Mouse (Mus musculus): Measurements from ENCODE around the gene Anks1b. TPM values are rescaled to one million over a fixed set of nuclear protein-coding genes. Genes with fewer than 3 reads are reported as not detected.

Anks1b gene
- total RNA-seq (2021): 100 to 1,000 TPM; 462 to 539 TPM
- long read RNA-seq, experiment 1, partial matches to known transcripts: 0 of 31 reads
- long read RNA-seq, experiment 1, other reads (novel, unspliced or antisense): 31 of 31 reads
- long read RNA-seq, experiment 2, partial matches to known transcripts: 0 of 68 reads
- long read RNA-seq, experiment 2, other reads (novel, unspliced or antisense): 68 of 68 reads

- peak; percentile 67 to 71 for DNase-seq (ENCODE audit: low spot score in 2 of 2)
These were observed at the start of gene Anks1b for GRCm38 (mm10) chr10:89873146-89873950. Anks1b (plus strand) TSS chr10:89873509.

- DNase-seq (ENCODE audit: low spot score in 2 of 2): peak; percentile 12 to 47
These were observed 49.4 kb upstream of the Anks1b start for GRCm38 (mm10) chr10:89823906-89824305.

GRCm38 (mm10) chr10:89826896-89827295 lies 46.4 kb upstream of the Anks1b start:
- peak; percentile 40 to 65 for DNase-seq (ENCODE audit: low spot score in 2 of 2)

DNA sequence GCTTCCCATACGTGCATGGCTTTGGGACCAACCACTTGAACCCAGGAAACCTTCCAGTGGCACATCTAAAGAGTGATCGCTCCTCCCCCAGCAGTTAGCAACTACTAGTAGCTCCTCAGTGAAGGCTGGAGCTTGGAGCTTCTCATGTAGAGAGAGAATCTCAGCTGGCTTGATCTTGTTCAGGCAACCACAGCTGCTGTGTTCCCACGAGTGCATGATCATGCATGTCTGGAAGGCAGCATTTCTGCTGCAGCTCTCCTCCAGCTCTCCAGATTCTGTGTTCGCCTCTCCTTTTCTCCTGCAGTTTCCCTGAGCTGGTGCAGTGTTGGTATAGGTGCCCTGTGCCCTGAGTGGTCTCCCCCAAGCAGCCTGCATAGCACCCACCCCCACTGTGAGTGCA lies 41.0 kb upstream of the Anks1b start:
- no peak for DNase-seq (ENCODE audit: low spot score in 2 of 2)

GRCm38 (mm10) chr10:89833166-89833565 lies 40.1 kb upstream of the Anks1b start:
- DNase-seq (ENCODE audit: low spot score in 2 of 2): no peak

GRCm38 (mm10) chr10:89837476-89837875 lies 35.8 kb upstream of the Anks1b start:
- no peak for DNase-seq (ENCODE audit: low spot score in 2 of 2)

DNA sequence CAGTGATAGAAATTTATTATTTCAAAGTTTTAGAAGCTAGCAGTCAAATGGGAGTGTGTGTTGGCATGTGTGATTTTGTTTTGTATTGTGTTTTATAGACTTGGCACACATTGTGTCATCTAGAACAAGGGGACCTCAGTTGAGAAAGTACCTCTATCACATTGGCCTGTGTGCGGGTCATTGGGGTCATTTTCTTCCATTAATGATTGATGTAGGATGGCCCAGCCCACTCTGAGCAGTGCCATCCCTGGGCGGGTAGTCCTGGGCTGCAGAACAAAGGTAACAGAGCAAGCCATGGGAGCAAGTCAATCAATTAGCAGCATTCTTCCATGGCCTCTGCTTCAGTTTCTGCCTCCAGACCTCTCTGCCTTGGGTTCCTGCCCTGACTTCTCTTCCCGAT lies 34.5 kb upstream of the Anks1b start:
- no peak for DNase-seq (ENCODE audit: low spot score in 2 of 2)

GRCm38 (mm10) chr10:89850951-89851350 lies 22.4 kb upstream of the Anks1b start:
- DNase-seq (ENCODE audit: low spot score in 2 of 2): no peak

DNA sequence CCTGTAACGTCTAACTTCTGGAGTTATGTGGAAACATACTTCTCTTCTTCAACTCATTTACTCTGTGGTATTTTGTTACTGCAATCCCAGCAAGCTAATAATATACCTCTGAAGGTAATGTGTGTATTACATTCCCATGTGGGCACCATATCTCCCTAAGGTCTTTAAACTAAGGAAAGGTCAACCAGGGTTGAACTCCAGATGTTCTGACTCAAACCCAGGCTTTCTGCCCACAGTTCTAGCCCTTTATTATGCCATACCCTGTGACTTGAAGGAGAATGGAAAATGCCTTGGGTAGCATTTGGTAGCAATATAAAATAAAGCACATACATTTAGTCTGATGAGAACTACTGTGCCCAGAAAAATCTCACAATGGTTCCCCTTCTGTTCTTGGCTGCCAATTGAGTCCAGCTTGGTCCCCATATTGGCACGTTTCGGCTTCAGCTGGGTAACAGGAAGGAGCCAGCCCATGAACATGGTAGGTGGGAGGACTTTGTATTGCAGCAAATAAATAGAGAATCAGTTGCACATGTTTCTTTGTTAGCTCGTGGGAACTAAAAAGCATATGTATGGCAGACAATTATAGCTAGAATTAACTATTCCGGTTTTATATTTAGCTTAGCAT lies 17.9 kb upstream of the Anks1b start:
- peak; percentile 67 to 90 for DNase-seq (ENCODE audit: low spot score in 2 of 2)

DNA sequence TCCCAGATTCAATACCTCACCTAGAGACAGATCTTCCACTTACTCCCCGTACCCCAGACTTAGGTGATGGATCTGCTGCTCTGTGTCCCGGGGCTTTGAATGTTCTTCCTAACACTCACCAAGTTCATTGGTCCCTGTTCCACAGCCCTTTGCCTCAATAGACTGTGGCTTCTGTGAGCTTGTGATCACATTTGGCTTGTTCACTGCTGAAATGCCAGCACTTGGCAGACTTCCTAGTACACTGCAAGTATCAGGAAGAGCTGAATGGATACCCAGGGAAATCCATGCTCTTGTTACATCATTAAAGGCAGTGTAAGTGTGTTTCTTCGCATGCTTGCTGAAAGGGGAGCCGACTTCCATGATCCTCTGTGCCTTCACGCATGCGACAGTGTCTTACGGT lies 17.0 kb upstream of the Anks1b start:
- DNase-seq (ENCODE audit: low spot score in 2 of 2): peak; percentile 47 to 80

DNA sequence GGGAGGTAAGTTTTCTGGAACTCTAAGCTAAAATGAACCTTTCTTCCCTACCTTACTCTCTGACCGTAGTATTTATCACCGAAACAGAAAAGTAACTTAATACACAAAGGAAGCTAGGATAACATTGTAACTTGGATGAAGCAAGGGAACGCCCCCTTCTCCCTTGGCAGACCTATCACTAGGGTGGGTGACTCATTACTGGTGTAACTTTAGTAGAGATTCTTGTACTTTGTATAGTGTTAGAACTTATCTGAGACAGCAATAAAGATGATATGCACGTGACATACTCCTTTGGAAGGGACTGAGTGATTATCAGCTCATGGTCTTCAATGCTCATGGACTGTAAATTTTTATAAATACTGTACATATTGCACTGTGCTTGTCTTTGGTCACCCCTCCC lies 5.1 kb upstream of the Anks1b start:
- no peak for DNase-seq (ENCODE audit: low spot score in 2 of 2)

DNA sequence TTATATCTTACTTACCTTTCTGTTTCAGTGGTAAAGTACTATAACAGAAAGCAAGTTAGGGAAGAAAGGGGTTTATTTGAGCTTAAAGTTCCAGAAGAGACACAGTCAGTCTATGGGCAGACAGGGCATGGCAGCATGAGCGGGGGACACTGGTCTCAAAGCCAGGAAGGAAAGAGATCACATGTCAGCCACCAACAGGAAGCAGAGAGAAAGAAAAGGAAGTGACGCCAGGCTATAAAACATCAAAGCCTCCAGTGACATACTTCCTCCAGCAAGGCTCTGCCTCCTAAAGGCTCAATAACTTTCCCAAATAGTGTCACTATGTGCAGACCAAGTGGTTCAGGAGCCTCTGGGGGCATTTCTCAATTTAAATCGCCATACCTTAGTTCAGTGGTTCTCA lies 4.5 kb upstream of the Anks1b start:
- no peak for DNase-seq (ENCODE audit: low spot score in 2 of 2)

DNA sequence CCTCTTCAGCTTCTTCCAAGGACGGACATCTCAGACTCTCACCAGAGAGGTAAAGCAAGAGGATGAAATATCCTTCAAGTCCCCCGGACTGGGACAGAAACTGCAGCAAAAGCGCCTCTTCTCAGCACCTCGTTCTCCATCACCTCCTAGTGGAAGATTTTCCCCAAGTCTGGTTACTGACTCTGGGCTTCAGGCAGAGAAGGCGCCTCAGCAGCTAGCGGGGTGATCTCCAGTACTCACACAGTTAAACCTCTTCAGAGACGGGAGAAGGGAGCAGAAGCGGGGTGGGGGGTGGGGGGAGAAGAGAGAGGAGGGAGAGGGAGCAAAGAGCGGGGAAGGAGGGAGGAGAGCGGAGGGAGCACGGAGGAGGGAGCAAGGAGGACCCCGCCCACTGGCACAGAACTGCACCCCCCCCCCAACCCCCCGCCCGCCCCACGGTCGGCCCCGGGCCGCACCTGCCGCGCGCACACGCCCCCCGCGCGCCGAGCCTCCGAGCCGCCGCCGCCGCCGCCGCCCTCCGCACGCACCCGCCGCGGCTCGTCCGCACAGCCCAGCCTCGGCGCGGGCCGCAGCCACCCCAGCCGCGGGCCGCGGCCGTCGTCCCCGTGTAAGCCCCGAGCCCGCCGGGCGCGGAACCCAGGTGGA lies 686 bp upstream of the Anks1b start:
- peak; percentile 49 to 55 for DNase-seq (ENCODE audit: low spot score in 2 of 2)

GRCm38 (mm10) chr10:89874036-89874435 lies 727 bp downstream of the Anks1b start:
- DNase-seq (ENCODE audit: low spot score in 2 of 2): no peak

DNA sequence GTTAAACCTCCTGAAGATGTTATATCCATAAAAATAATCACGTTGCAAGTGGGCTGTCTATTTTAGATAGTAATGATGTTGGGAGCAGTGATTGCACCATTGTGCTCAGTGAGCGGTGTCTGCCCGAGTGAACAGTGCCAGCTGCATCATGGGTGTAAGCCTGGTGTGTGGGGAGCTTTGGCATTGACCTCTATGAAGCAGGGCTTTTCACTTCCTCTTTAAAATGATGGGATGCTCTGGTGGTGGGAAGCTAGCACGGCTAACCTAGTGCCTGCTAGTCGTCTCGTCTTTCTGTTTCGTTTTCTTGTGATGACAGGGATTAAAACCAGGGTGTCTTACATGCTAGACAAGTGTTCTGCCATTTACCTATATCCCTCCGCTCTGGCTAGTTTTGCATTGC lies 10.3 kb downstream of the Anks1b start:
- DNase-seq (ENCODE audit: low spot score in 2 of 2): no peak

DNA sequence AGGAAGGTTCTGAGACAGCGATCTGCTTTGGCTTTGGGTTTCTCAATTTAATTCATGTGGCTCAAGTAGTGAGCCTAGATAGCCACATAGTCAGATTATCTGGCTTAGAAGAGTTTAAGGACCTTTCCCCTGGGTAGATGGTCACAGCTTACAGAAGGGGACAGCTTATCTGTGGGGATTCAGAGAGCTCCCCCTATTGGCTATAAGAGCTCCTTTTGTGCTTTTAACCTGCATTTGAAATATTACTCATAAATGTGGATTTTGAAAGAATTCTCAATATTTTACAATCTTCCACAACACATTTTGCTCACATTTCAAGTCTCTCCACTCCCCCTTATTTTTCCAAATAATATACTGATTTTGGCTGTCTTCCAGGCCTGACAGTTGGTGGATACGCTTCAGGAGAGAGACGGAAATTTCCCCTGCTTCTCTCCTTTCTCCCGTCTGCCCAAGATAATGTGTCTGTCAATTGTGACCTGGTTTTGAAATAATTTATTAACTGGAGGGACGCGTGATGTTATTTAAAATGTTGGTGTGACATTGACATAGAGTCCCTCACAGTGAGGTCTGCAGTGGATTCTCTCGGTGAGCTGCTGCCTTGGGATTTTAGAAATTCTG lies 29.5 kb downstream of the Anks1b start:
- no peak for DNase-seq (ENCODE audit: low spot score in 2 of 2)

DNA sequence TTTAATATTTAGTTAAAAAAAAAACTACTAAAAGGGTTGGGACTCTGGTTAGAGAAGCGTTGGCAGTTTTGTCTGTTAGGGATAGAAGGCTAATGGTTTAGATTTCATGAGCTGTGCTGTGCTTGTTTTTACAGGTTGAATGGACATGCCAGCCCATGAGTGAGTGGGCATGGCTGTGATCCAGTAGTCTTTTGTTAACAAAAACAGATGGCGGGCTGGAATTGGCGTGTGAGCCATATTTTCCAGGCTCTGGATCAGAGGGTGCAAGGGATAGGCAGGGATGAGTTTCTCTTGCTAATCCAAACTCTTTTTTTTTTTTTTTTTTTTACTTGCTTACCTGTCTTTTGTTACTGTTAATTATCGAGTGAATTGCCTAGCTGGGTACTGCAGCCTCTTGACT lies 38.6 kb downstream of the Anks1b start:
- peak in 1 of 2 experiments; percentile 24 for DNase-seq (ENCODE audit: low spot score in 2 of 2)

GRCm38 (mm10) chr10:89913174-89913573 lies 39.9 kb downstream of the Anks1b start:
- DNase-seq (ENCODE audit: low spot score in 2 of 2): peak in 1 of 2 experiments; percentile 10

- no peak for DNase-seq (ENCODE audit: low spot score in 2 of 2)
These were observed 43.8 kb downstream of the Anks1b start for GRCm38 (mm10) chr10:89917141-89917540.

- no peak for DNase-seq (ENCODE audit: low spot score in 2 of 2)
These were observed 48.7 kb downstream of the Anks1b start for GRCm38 (mm10) chr10:89921965-89922364.

DNA sequence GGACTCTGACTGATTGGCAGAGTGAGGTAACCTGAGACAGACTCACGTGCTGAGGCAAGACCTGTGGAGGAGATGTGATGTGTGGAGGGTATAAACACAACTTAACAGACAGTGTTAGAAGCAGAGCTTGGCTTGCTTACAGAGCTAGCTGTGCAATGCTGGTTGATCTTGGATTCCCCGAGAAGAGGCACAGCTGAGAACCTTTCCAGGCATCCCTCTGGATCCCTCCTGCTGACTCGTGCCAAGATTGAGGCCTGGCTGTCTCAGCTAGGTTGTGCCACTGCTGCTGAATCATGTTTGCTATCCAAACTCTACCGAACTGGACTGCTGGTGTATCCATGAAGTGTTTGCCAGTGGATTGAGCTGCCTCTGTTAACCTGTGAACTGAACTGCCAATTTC lies 68.9 kb downstream of the Anks1b start:
- DNase-seq (ENCODE audit: low spot score in 2 of 2): no peak
